Mouse (Mus musculus) lung, postnatal 14 days (tissue): ENCODE data around the gene Golt1b.
"Not testable (repeated sequence)": the region's sequence is repeated elsewhere in the genome, so short reads cannot be mapped to it uniquely, and the experiment has no call there.

ENCODE experiments used
- DNase-seq: peaks from one replicate; pipeline ENCODE4 v3.0.0; 2021

Golt1b gene

GRCm38 (mm10) chr6:142387011-142387754 is at the start of gene Golt1b, which contains the start of gene Recql:
Gene Golt1b, plus strand, starts transcription at chr6:142387221.
Gene Recql, minus strand, starts transcription at chr6:142387087.
- peak; percentile 98 for DNase-seq

GRCm38 (mm10) chr6:142338961-142339360 is 48.1 kb upstream of the Golt1b start:
- DNase-seq, result no peak

- DNase-seq, result no peak
These were observed 47.4 kb upstream of the Golt1b start for GRCm38 (mm10) chr6:142339576-142339975.

- peak; percentile 57 for DNase-seq
These were observed 43.5 kb upstream of the Golt1b start for GRCm38 (mm10) chr6:142343561-142343960.

- peak; percentile 79 for DNase-seq
These were observed 41.5 kb upstream of the Golt1b start, which contains the start of gene Pyroxd1 for GRCm38 (mm10) chr6:142345440-142346038. Gene Pyroxd1, plus strand, starts transcription at chr6:142345654.

GRCm38 (mm10) chr6:142346181-142347110 is 40.6 kb upstream of the Golt1b start:
- no peak for DNase-seq

GRCm38 (mm10) chr6:142347431-142348385 is 39.3 kb upstream of the Golt1b start:
- DNase-seq, result no peak

GRCm38 (mm10) chr6:142352099-142352498 is 34.9 kb upstream of the Golt1b start:
- DNase-seq, result not testable (repeated sequence)

- DNase-seq, result no peak
These were observed 29.9 kb upstream of the Golt1b start for GRCm38 (mm10) chr6:142357106-142357505.

GRCm38 (mm10) chr6:142362036-142362435 is 25.0 kb upstream of the Golt1b start:
- no peak for DNase-seq

GRCm38 (mm10) chr6:142363019-142363576 is 23.9 kb upstream of the Golt1b start:
- peak; percentile 17 for DNase-seq

- DNase-seq, result no peak
These were observed 21.1 kb upstream of the Golt1b start for GRCm38 (mm10) chr6:142365742-142366472.

GRCm38 (mm10) chr6:142366473-142367018 is 20.5 kb upstream of the Golt1b start:
- DNase-seq, result no peak

- no peak for DNase-seq
These were observed 19.5 kb upstream of the Golt1b start for GRCm38 (mm10) chr6:142367565-142367964.

- peak; percentile 12 for DNase-seq
These were observed 17.5 kb upstream of the Golt1b start for GRCm38 (mm10) chr6:142369568-142369967.

GRCm38 (mm10) chr6:142377081-142377480 is 9.9 kb upstream of the Golt1b start:
- no peak for DNase-seq

GRCm38 (mm10) chr6:142378576-142379330 is 8.3 kb upstream of the Golt1b start:
- no peak for DNase-seq

GRCm38 (mm10) chr6:142379961-142380360 is 7.1 kb upstream of the Golt1b start:
- no peak for DNase-seq

- DNase-seq, result no peak
These were observed 5.4 kb upstream of the Golt1b start for GRCm38 (mm10) chr6:142381615-142382014.

- DNase-seq, result no peak
These were observed 2.5 kb upstream of the Golt1b start for GRCm38 (mm10) chr6:142384521-142384920.
